Mouse (Mus musculus) retina, postnatal 7 days (tissue): ENCODE measurements around the gene Tenm3.

Source experiments
- DNase-seq: peaks from one replicate; pipeline ENCODE4 v3.0.0-alpha.2; 2012; ENCODE audit warnings: low read depth, low spot score

The Tenm3 gene

GRCm38 (mm10) chr8:48579732-48580131 is 264.0 kb downstream of the Tenm3 start:
- no peak for DNase-seq

- DNase-seq: no peak
These were observed 264.6 kb downstream of the Tenm3 start for GRCm38 (mm10) chr8:48579144-48579543.

- no peak for DNase-seq
These were observed 270.8 kb downstream of the Tenm3 start for GRCm38 (mm10) chr8:48572941-48573340.

GRCm38 (mm10) chr8:48572345-48572744 is 271.4 kb downstream of the Tenm3 start:
- no peak for DNase-seq

GRCm38 (mm10) chr8:48568608-48569007 is 275.1 kb downstream of the Tenm3 start:
- no peak for DNase-seq

GRCm38 (mm10) chr8:48567929-48568607 is 275.7 kb downstream of the Tenm3 start:
- DNase-seq: no peak

- no peak for DNase-seq
These were observed 283.5 kb downstream of the Tenm3 start for GRCm38 (mm10) chr8:48560227-48560626.

- peak; percentile 43 for DNase-seq
These were observed 288.1 kb downstream of the Tenm3 start for GRCm38 (mm10) chr8:48555546-48556141.

- peak; percentile 65 for DNase-seq
These were observed 288.8 kb downstream of the Tenm3 start for GRCm38 (mm10) chr8:48554762-48555545.

- DNase-seq: no peak
These were observed 289.9 kb downstream of the Tenm3 start for GRCm38 (mm10) chr8:48553791-48554288.

GRCm38 (mm10) chr8:48552306-48552705 is 291.4 kb downstream of the Tenm3 start:
- DNase-seq: no peak

GRCm38 (mm10) chr8:48551370-48551769 is 292.4 kb downstream of the Tenm3 start:
- no peak for DNase-seq

GRCm38 (mm10) chr8:48548908-48549307 is 294.8 kb downstream of the Tenm3 start:
- no peak for DNase-seq

GRCm38 (mm10) chr8:48545631-48546030 is 298.1 kb downstream of the Tenm3 start:
- no peak for DNase-seq

GRCm38 (mm10) chr8:48544840-48545239 is 298.9 kb downstream of the Tenm3 start:
- DNase-seq: no peak

- DNase-seq: no peak
These were observed 301.6 kb downstream of the Tenm3 start for GRCm38 (mm10) chr8:48542141-48542540.

GRCm38 (mm10) chr8:48540894-48541293 is 302.9 kb downstream of the Tenm3 start:
- DNase-seq: no peak

- no peak for DNase-seq
These were observed 307.9 kb downstream of the Tenm3 start for GRCm38 (mm10) chr8:48535833-48536232.

GRCm38 (mm10) chr8:48531795-48532194 is 312.0 kb downstream of the Tenm3 start:
- DNase-seq: no peak

- DNase-seq: no peak
These were observed 312.7 kb downstream of the Tenm3 start for GRCm38 (mm10) chr8:48530916-48531570.

GRCm38 (mm10) chr8:48527418-48527817 is 316.3 kb downstream of the Tenm3 start:
- no peak for DNase-seq
